Mouse (Mus musculus) brain, embryonic 14.5 days (tissue): ENCODE results near the gene Kcnh5. TPM values are rescaled to one million over a fixed set of nuclear protein-coding genes. Genes with fewer than 3 reads are reported as not detected.
A peak's percentile ranks its signal among the peaks of the same experiment; 100 is the strongest.

Experiments used
- DNase-seq: peaks from one replicate; pipeline ENCODE4 v3.0.0-alpha.2; 2011; ENCODE audit warnings: low read depth
- CTCF ChIP-seq: fragments of 200-500 bp; IDR thresholded peaks from 2 replicates; pipeline ENCODE4 v1.5.1; 2012; ENCODE audit warnings: inconsistent platforms, mild to moderate bottlenecking, moderate library complexity, borderline replicate concordance; ENCODE audit not compliant: insufficient read depth, insufficient read length; ENCODE audit errors: extremely low read depth
- POLR2A ChIP-seq: fragments of 200-500 bp; IDR thresholded peaks from 2 replicates; pipeline ENCODE4 v1.6.1; 2012; ENCODE audit warnings: mild to moderate bottlenecking, inconsistent platforms, borderline replicate concordance; ENCODE audit not compliant: poor library complexity, insufficient read depth, insufficient read length, severe bottlenecking; ENCODE audit errors: extremely low read depth
- polyA plus RNA-seq: library from polyadenylated mRNA; depleted of rRNA; stranded (reverse); fragments of >200 nt; gene quantifications from 2 replicates; pipeline ENCODE4 v1.2.3, GENCODE M21; 2012

Gene Kcnh5
- polyA plus RNA-seq, 1 experiment = 1.2 TPM

DNA sequence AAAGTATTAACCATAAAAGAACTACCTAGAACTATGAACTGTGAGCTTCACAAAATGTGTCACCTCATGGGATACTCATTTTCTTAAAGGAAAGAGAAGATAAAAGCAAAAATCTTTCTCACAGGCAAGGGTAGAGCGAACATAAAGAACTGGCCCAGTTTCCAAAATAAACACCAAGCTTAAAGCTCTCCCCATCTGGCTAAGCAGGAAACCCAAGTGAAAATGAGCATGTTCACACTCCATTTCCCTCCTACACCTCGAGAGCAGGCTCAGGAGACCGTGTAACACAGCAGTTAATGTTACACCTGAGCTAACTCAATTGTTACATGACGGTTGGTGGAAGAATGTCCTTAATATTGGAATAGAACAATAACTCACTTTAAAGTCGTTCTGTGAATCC, 100.0 kb downstream of the Kcnh5 start:
- TF ChIP-seq CTCF (no peak), POLR2A (no peak)
- DNase-seq = no peak

DNA sequence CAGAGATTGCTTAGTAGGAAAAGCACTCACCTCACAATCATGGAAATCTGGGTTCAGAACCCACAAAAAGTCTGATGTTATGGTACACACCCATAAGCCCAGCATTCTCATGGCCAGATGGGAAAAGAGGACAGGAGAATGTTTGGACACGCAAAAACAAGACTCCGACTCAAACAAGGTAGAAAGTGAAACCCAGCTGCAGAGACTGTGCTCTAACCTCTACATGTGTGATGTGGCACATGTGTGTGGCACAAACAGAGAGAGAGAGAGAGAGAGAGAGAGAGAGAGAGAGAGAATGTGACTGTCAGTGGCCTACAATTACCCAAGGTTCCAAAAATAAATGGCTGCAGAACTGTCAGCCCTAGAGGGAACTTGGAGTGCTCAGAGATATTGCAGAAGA, 106.1 kb downstream of the Kcnh5 start:
- DNase-seq = no peak
- no peak for TF ChIP-seq CTCF

DNA sequence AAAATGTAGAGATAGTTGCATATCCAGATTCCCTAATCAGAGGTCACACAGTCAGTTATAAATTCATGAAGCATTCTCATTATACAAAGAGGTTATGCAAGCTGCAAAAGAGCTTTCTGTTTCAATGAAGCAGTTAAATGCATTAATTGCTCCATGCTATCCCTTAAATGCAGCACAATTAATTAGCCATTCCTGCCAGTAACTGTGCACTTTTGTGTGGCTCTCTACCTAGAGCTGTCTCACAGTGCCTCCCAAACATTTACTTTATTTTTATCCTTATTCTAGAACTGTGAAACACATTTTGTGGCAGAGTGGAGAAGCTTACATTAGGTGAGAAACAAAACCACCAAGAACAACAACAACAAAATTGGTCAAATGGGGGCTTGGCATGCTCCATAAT, 114.6 kb downstream of the Kcnh5 start:
- peak; percentile 83 for DNase-seq
- TF ChIP-seq POLR2A (no peak), CTCF (no peak)

DNA sequence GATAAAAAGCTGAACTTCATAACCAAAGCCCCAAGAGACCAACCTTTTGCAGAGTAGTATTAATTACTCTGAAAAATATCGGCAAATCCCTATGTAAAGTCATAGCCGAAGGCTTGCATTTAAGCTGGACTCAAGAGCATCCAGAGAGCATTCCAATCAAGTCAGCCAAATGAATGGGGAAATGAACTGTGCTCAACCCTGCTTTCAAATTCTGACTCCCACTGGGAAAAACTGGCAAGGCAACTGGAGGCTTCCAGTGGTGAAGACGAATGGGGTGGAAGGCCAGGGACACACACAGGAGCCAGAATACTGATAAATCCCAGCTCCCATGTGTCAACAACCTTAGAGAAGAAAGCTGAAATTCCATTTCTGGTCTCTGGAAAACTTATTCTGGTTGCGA, 115.4 kb downstream of the Kcnh5 start:
- peak; percentile 69 for DNase-seq
- TF ChIP-seq POLR2A (no peak), CTCF (no peak)

DNA sequence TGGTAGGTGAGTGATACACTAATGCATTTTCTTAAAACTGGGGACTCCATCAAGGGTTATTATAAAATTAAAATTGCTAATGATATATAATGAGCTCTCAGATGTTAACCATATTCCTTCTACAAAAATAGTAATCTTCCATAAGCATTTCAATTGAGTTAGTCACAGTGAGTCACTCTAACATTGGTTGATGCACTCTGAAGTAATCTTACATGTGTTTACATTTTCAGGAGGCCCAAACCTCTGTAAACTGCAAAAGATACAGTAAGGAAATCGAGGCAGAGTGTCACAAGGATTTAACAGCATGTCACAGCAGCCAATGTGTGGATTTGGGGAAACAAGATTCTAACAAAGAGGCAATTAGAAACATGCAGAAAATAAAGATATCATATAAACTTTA, 123.4 kb downstream of the Kcnh5 start:
- TF ChIP-seq POLR2A = no peak
- TF ChIP-seq CTCF = no peak
- no peak for DNase-seq

DNA sequence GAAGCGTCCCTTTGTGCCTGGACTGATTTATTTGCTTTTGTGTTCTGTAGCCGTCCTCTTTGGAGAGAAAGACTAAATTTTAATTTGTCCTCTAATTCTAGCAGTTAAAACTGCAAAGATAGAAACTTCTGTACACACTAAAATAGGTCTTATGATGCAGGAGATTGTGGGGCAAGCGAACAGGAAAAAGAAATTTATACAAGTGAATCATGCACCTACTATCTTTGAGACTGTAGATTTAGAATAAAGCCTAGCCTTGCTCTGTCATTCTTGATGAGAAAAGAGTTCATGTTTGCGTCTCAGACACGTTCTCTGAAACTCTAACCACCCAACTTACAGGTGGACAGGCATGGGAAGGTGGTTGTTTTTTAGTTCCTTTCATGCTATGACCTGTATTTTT, 140.4 kb downstream of the Kcnh5 start:
- no peak for TF ChIP-seq CTCF
- no peak for TF ChIP-seq POLR2A

DNA sequence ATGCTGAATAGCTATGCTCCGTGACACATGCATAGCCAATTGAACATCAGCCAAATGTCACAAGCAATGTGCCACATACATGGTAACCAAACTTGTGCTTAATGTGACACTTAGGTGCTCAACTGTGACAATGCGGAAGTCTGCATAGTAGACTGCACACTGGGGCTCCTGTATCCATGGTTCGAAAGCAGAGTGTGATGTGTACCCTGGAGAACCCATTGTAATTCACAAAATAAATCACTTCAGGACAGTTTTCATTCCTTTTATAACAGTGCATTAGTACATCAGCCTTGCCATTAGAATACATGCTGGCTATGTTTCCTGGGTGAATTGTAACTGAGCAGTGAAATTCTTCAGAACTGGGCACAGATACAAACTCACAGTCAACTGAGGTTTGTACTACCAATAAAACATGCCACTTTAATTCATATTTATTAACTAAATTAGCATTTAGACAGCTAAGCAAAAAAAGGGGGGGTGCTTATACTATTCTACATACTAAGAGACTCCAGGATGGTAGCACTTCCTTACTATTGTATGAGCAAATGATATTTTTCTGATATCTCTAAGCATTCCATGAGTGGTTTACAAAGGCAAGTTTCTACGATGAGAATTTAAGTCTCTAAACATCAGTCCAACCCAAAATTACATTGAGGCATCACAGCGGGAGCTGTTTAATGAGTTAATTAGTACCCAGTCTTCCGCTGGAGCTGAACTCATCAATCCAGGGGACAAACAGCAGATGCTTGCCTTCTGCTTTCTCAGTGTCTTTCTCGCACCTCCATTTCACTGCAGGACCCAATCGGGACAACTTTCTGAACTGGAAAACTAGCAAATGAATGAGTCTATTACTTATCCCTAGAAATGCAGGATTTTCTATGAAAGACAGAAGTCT, 144.9 kb downstream of the Kcnh5 start:
- DNase-seq = peak; percentile 66

More for the DNA sequence above, 140.4 kb downstream of the Kcnh5 start:
- DNase-seq = no peak

DNA sequence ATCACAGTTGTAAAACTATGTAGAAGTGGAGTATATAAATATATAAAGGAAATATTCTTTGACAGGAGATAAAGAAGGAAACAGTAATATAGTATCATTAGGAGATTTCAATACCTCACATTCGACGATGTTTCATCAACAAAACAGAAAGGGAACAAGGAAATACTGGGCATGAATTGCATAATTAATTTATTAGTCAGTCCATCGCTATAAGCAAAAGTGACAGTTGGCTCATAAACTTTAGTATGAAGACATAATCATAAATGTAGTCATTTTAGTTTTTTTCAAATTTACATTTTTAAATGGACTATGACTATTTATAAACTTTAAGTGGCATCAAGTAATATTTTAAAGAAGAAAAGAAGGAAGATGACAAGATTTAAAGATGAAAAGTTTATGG, 205.9 kb downstream of the Kcnh5 start:
- no peak for DNase-seq
- TF ChIP-seq CTCF (no peak), POLR2A (no peak)

More for the DNA sequence above, 144.9 kb downstream of the Kcnh5 start:
- no peak for TF ChIP-seq POLR2A
- no peak for TF ChIP-seq CTCF

DNA sequence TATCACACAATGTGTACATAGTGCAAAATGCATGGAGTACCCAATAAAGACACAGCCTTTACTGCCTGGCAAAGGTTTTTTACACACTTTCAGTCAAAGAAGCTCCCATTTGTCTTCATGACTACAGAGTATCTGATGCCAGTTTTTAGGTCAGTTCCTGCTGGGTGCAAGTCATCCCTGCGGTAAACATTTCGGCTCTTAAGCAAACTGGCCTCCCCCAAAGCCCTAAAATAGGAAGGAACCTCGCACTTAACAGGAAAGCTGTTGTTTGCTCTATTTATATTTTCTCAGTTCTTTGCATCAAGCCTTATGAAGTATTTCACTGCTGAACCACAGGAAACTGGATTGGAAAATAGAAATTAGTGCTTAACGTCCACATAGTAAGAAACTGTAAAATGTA, 207.7 kb downstream of the Kcnh5 start:
- TF ChIP-seq CTCF (no peak), POLR2A (no peak)

DNA sequence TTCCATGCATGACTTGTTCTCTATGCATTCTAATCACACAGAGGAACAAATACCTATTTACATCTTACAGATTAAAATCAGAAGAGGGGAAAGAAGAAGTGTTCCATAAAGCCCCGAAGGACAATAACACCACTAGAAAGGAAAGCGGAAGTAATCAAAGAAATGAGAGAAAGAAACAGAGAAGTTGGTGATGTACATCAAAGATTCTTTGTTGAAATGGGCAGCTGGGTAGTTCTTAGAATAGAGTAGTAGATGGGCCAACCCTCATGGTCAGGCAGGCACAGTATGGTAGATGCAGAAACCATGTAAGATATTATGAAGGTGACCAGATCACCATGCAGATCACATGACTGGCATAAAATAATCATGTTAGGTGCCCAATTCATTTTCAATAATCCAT, 210.9 kb downstream of the Kcnh5 start:
- DNase-seq = no peak
- TF ChIP-seq POLR2A = no peak
- no peak for TF ChIP-seq CTCF

More for the DNA sequence above, 207.7 kb downstream of the Kcnh5 start:
- DNase-seq = no peak

DNA sequence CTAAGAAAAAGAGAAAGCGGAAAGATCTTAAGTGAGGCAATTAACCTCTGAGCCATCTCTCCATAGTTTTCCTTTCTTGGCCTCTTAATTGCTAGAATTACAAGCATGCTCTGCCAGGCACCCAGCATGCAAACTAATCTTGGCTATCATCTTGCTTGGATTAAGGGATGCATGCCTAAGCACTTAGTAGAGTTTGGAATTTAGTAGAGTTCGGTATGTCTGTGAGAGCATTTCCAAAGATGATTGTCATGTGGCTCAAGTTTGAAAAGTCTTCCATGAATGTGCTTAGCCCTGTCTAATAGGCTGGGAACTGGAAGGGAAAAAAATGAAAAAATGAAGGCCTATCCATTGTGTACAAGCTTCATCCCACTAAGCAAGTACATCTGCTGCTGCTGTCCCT, 224.5 kb downstream of the Kcnh5 start:
- TF ChIP-seq POLR2A (no peak), CTCF (no peak)
- DNase-seq = peak; percentile 22
